Comparison of ENCODE assay signal across 20 mouse cellular contexts in the genomic region with DNA sequence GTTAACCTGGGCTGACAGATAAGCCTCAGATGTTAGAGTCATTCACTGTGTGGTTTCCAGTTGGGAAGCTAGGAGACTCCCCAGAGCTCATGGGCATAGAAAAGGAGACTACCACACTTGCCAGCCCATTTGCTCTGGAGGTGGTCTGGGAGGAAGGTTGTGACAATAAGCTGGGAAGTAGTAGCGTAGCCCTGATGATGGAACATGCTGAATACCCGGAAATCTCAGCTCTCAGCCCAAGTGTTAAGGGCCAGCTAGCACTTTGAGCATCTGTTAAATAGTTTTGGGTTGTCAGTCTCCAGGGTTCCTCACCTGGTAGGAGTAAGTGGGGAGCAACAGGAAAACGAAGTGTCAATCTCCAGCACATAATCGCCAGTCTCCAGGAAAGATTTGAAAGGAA. TPM values are rescaled to one million over a fixed set of nuclear protein-coding genes. Genes with fewer than 3 reads are reported as not detected.
"Had no signal": no experiment of that assay in that cellular context is flagged by ENCODE, and none has a peak within 500 bp of the region (broad histone marks: within the 10 kb centered on the region; RNA-seq: fewer than 3 reads in every experiment).

No protein-coding gene starts in this region.

- ATAC-seq: midbrain, embryonic 16.5 days had no signal

- H3K4me3 ChIP-seq: midbrain, embryonic 10.5 days; midbrain, embryonic 12.5 days; myocyte; neural tube, embryonic 13.5 days; neural tube, embryonic 15.5 days had no signal

- DNase-seq: lung, postnatal 10 days; lung, postnatal 4 days; midbrain, embryonic 14.5 days; retina, postnatal 1 day; right cerebral cortex, adult 18-20 months; right cerebral cortex, postnatal 25 days; right cerebral cortex, postnatal 4 days; spleen, adult 18-20 months; thymus, adult 18-20 months; thymus, postnatal 14 days; thymus, postnatal 36 days had no signal

- H3K9me3 ChIP-seq: midbrain, embryonic 10.5 days; midbrain, embryonic 12.5 days; neural tube, embryonic 13.5 days; neural tube, embryonic 15.5 days had no signal

- H3K4me2 ChIP-seq: lung, embryonic 14.5 days; midbrain, embryonic 12.5 days; neural tube, embryonic 13.5 days; neural tube, embryonic 15.5 days had no signal

- H3K27me3 ChIP-seq: midbrain, embryonic 12.5 days; neural tube, embryonic 13.5 days; neural tube, embryonic 15.5 days had no signal

- H3K4me1 ChIP-seq: midbrain, embryonic 10.5 days; midbrain, embryonic 12.5 days; neural tube, embryonic 13.5 days; neural tube, embryonic 15.5 days had no signal

- H3K9ac ChIP-seq: lung, embryonic 14.5 days; midbrain, embryonic 12.5 days; neural tube, embryonic 13.5 days; neural tube, embryonic 15.5 days had no signal

- H3K36me3 ChIP-seq: midbrain, embryonic 10.5 days; midbrain, embryonic 12.5 days; neural tube, embryonic 13.5 days; neural tube, embryonic 15.5 days had no signal

- H3K27ac ChIP-seq: midbrain, embryonic 10.5 days; midbrain, embryonic 12.5 days; neural tube, embryonic 13.5 days; neural tube, embryonic 15.5 days had no signal

RNA-seq across cellular contexts. Expression of gene Chst7, which starts 10.8 kb away (rescaled TPM):
- total RNA-seq: megakaryocyte, adult 5-6 weeks; megakaryocyte-erythroid progenitor cell, adult 5-6 weeks had no signal
